Mouse (Mus musculus): ENCODE data around the gene Mtx2.

Gene Mtx2

DNA sequence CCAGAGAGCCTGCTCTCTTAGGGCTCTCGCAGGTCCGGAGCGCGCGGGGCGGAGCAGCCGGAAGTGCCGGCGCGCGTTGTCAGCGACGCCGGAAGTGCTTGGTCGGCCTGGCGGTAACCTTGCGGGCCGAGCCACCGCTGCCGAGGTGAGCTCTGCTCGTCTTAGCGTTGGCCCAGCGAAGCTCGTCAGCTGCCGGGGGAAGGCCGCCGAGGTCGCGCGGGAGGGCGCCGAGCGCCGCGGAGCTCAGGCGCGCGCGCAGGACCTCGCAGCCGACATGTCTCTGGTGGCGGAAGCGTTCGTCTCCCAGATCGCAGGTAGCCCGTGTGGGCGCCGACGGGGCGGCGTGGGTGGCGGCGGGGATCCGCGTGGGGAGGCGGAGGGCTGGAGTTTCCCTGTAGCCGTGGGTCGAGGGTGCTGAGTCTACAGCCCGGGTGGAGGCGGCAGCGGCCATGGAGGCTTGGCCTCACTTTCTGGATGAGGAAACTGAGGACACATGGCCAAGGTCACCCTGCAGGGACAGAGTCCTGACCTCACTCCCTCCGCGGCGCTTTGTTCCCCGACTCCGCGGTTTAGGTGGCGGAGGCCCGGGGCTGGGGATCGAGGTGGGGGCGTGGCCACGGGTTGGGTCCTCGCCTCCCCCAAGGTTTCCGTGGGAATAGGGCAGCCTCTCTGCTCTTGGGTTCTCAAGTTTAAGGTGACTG lies at the start of gene Mtx2:
Gene Mtx2, plus strand, starts transcription at position 74 of the 701 bp plus-strand sequence.
- peak; percentile 73 to 77 for DNase-seq

DNA sequence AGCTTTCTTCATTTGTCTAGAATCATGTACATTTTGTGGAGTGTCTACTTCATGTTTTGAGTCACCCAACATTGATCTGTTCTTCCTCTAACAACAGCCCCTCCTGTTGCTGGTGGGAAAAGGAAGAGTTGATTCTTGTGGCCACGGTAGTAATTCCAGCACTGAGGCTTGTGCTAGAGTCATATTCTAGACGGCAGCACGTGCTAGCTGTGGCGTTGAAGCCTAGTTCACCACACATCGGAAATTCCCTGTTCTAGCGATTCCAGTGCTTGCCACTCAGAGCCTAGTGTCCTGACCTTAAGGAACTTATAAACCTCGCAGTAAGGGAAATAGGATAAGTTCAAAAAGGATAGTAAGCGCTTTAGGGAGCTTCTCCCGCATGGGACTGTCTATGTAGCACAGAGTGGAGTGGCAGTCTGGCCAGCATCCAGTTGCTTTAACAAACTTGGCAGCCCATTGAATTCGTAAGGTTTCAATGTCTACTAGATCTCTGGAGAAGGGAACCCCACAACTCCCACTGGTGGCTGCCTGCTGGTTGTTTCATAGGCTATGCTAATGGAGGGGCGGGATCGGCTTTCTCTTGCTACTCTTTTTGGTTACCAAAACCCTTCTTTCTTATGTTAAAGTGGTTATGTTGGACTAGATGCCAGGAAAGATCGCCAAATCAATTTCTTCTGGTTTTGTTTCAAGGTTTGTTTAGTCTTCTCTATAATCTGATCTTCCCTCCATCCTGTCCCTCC lies 47.9 kb upstream of the Mtx2 start:
- DNase-seq: no peak

DNA sequence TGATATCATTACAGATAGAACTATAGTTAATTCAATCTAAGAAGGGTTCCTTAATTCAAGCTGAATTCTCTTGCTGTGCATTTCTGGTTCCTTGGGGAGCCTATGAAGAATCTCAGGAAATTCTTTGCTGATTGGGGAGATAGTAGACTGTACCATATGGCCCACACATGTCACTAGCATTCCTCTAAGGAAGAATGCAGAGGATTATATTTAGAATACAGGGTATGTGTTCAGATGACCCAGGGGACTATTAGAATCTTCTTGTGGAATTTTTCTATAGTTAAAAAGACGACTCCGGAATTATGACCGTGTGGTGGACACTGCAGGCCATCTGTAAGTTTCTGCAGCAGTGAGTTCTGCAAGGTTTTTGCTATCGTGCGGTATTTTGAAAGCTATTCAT lies 44.2 kb upstream of the Mtx2 start:
- no peak for DNase-seq

DNA sequence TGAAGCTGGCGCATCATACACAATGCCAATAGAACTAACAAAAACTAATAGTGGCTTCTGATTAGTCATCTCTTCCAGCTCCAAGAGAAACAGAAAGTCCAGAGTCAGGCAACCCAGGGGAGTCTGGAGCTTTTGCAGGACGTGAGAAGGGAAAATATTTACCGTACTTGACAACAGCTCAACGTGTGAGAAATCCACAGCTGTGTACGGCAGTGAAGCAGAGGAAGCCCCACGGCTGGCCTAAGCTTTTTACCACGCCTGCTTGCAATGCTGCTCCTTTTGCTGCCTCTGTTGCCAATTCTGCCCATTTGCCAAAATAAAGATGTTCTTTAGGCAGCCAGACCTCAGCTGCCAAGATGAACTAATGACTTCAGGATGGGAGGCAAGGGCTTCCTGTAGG lies 30.1 kb upstream of the Mtx2 start:
- DNase-seq: no peak

DNA sequence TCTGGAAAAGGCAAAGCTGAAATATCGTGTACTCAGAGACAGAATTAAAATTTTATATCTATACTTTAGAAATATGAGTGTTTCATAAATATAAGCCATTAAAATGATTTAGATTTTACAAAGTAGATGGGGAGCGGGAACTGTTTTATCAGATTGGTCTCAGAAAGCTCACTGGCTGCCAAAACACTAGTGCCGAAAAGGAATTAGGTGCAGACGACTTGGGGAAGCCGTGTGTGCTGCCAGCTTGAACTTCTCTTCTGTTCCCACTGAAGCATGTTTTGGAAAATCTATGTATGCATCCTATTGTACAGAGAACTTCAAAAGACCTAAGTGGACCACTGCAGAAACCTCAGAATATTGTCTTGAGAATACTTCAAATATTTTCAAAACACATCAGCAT lies 17.2 kb upstream of the Mtx2 start:
- DNase-seq: no peak

DNA sequence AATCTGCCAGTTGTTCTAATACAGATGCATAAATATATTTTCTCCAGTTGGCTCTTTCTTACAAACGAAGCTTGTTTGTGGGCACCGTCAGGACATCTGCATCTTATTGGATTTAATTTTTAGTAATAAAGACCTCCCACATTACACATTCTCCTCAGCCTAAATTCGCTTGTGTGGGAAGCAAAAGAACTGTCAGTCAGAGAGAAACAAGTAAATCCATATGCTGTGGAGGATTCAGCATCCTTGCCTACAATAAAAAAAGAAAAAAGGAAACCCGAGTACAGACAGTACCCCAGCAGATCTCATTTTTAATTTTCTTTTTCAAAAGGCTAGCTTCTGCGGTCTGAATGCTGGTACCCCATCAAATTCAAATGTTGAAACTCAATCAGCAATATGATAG lies 2.9 kb upstream of the Mtx2 start:
- no peak for DNase-seq

DNA sequence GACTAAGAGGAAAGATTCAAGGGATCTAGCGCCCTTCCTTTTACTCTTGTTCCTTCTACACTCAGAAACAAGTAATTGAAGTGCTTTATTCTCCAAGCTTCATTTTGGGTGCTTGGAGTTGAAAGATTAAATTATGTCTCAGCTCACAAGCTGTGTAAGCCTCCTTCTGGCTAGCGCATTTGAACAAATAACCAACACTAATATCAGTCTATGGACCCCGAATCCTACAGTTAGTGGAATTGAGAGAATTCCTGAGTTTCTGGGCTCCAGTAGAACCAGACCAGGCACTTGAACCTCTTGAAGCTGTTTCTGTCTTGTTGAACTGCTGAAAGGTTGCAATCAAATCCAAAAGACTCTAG lies 253 bp upstream of the Mtx2 start:
- DNase-seq: no peak

DNA sequence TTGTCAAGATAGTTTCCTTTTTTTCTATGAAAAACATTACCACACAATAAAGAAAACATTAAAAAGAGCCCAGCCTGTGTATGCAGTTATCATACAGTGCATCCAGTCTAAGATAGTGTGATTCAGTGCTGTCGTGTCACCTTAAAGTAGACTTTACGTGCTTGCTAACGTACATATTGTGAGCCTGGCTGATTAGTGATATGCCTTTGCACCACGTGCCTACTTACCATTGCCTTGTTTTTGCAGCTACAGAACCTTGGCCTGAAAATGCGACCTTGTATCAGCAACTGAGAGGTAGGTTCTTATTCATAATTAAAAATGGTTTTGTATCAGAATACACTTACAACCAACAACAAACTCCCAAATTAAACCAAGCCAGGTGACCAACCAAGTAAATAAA lies 21.4 kb downstream of the Mtx2 start:
- no peak for DNase-seq

DNA sequence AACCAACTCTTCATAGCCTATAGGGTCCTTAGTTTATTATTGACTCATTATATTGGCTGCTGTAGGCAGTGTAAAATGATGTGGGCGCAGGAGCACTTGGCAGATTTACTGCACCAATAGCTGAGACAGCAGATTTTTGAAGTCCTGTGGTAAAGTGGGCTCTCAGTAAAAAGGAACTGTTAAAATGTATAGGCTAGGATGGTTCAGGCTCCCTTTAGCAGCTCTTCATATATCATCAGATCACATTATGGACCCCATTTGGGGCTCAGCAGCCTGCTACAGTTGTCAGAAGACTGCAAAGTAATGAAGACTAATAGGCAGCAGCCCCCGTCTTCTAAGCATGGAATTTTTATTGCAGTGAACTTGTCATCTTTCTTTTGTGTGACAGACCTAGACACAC lies 21.9 kb downstream of the Mtx2 start:
- DNase-seq: no peak

DNA sequence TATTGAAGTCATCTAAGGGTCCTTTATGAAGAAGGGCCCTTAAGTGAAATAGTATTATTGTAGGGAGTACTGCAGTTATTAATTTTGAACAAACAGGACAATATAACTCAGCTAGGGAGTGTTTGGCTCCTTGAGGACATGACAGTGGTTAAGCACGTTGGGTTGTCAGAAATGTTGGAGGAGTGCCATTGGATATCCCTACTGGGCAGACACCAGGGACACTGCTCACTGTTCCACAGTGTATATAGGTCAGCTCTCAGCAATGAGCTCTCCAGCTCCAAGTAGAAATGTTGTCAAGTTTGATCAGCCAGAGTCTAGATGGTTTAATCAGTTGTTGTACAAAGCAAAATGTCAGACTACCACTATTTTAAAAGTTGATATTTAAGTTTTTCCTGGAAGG lies 24.4 kb downstream of the Mtx2 start:
- DNase-seq: no peak

DNA sequence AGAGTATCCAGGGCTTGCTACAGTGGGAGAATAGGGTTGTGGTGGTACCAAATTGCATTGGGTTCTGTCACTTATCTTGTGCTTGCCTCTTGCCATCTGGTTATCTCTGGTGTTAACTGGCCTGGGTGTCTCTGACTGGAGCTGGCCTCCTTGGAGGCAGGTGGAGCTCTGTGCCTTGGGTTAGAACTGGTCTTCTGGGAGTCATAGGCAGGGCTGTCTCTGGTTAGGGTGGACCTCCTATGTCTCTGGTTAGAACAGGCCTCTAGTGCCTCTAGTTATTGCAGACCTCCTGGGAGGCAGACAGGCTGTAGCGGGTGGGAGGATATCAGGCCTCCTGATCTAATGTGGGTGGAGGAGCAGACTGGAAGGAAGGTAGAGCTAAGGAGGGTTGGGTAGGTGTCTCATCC lies 36.5 kb downstream of the Mtx2 start:
- no peak for DNase-seq

DNA sequence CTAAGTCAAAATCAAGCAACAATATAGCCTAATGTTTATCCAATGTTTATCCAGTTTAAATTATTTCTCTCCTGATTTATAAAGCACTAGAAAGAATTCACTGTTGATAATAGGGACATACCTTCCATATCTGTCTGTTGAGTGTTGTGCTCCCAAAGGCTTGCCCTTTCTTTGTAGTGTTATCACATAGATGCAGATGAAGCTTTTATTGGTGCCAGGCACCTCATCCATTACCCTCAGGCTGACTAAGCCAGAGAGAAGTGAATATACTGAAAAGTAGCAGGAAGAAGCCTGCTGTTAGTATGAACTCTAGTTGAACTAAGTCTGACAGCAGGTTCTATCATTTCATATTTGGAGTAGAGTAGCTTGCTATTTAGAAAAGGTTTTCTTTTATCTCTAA lies 39.8 kb downstream of the Mtx2 start:
- no peak for DNase-seq

DNA sequence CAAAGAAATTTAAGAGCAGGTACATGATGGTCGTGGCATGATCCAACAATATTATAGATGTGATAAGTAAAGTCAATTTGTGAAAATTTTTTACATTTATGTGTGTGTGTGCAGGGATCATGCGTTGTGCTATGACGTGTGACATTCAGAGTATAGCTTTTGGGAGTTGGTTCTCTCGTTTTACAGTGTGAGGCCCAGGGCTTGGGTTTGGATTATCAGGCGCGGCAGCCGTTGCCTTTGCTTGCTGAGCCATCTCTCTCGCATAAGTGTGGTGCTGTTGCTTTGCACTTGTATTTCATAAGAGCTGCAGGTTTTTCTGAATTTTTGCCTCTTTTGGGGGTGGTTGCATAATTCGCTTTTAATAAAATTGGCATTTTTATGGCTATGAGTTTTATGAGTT lies 48.4 kb downstream of the Mtx2 start:
- DNase-seq: no peak

DNA sequence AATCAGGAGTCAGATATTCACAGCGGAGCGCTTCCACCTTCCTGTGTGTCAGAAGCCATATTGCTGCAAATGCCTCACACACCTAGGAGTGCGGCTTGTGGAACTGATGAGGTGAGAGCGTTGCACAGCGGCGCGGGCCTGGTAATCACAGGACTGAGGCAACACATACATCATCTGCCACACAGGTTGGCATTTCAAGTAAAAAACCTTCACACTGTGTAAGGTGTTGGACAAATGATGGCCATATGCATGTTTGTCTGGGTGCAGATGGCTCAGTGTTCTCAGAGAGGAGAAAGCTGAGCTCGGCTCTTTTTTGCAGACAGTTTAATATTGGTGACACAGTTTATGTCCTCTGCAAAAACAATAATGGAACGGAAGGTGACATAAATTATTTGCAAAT lies 58.8 kb downstream of the Mtx2 start:
- no peak for DNase-seq

DNA sequence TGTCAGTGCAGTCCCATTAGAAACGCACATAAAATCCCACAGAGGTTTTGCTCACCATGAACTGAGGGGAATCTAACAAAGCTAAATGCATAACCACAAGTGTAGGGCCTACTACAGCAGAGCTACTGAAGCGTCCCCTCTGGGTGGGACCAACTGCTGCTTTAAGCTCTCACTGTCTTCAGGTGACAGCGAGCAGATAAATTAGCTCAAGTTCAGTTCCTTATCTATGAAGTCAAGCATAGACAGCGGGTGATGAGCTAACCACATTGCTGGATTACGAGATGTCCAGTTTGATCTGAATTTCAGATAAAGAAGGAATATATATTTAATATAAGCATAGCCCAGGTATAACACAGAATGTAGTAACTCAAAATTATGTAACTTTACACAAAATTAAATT lies 66.3 kb downstream of the Mtx2 start:
- DNase-seq: no peak

DNA sequence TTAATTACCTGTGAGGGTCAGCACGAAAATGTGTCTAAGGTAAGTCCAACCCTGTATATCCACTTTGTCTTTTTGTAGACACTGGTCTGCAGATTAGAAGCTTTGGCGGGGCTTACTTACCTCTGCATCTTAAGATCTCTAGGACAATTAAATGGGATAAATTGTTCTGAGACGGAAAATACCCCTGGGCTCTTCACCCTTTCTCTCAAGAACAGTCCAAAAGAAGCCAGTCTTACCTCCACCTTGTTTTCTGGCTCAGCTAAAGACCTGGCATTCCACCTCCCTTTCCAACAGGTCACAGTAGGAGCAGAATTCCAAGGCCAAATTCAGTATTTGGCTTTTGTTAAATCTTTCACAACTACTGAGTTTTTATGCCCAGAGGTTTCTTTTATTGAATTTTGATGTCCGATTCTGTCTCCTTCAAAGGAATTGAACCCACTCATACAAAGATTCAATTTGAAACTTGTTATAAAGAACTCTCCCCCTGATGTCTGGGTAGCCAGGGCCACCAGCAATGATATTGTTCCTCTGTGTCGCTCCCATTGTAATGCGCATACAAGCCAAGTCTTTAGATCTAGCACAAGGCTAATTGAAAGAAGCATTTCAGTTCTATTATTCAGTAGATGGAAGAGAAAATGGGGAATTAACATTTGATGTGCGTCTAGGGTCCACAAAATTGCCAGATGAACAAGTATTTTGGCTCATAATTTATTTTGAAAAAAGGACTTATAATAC lies 67.4 kb downstream of the Mtx2 start:
- DNase-seq: no peak

DNA sequence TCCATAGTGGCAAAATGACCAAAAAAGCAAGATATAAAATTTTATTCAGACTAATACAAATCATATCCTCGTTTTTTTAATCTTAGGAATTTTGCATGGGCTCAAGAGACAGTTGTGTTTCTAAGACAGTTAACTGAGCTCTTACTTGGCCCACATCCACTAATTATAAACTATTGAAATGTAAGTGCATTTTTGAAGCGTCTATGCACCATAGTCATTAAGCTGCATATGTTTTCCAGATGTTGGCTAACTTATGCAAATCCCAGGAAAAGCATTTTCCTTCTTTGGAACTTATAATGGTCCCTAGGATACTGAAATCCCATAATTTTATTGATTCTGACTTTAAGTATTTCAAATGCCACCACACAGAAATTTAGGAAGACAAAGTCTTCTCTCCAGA lies 68.5 kb downstream of the Mtx2 start:
- DNase-seq: no peak

DNA sequence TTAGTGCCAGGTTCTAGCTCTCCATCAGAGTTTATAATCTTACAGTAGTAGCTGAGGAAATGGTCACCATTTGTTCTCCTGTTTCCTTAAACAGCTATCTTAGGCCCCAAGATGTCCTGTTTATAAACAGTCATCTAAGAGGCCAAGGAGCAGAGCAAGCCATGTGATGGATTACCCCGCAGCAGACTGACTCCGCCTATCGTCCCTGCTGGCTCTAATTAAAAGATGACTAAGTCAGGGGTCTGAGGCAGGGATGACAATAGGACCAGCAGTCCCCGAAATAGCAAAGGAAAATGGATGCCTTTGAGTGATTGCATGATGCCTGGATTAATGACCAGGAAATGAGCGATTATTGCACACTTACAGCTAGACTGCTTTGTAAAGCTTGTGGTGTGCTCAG lies 74.4 kb downstream of the Mtx2 start:
- DNase-seq: no peak

DNA sequence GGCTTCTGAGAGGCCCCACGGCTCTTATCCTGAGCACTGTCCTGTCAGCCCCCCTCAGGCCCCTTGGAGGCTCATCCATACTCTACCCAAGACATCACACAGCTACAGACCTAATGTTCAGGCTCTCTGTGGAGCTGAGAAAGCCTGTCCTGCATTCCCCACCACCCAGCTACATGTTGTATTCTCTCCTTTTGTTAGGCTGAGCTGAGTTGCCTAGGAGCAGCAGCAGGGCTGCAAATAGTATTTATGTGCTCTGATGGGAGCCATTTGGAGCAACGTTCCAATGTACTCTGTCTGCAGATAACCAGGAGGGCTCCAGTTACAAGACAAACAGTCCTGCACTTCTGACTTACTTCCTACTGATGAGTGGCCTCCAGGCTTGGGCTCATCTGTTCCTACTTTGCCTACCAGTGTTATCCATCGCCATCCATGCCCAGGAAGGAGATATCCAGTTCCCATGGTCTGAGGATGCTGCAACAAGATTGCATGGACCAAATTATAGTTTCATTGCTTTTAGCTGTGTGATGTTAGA lies 76.2 kb downstream of the Mtx2 start:
- DNase-seq: no peak

DNA sequence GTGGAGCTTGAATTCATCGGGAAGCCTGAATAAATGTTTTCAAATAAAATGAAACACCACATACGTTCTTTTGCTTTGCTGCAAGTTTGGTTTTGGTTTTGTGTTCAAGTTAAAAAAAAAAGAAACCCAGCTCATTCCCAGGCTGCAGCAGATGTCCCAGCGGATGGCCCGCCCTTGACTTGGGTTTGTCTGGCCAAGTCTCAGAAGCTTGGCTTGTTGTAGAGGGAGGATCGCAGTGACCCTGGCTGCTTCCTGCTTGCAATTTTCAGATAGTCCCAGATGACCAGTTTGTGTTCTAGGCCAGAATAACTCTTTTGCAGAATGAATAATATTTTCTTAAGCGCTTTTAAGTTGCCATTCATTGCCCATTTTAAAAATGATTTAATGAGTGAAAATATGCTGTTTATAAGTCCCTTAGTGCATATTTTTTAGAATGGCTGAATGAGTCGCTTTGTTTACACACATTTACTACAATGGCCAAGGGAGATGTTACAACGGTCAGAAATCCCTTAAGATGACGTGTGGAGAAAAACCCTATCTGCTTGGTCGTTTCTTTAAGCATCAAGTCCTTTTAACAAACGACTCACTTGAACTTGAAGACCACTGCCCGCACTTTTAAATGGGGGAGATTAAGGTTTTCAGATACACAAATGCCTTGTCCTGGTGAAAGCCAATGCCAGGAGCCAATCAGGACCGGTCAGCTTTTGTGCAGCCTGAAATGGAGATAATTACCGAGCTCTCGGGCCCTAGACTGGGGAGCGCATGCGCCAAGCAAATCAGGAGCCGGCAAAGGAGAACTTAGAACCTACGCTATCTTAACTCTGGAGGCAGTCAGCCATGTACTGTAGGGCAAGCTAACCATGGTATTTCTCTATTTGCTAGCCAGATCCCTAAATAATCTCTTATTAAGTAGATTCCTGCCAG lies 82.0 kb downstream of the Mtx2 start:
- DNase-seq: no peak

DNA sequence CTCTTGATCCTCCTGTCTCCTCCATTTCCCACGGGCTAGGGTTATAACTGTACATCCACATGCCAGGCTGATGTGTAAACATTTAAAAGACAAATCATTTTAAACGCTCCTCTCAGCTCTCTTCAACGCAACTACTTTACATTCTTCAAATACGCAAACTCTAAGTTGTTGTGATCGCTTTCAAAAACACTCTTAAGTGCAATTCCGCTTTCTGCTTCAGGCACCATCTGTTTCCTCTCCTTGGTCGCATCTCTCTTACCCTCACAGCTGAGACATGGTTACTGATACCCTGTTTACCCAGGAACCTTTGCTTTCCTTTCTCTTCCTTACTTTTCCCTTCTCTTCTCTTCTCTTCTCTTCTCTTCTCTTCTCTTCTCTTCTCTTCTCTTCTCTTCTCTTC lies 86.4 kb downstream of the Mtx2 start:
- DNase-seq: no peak

DNA sequence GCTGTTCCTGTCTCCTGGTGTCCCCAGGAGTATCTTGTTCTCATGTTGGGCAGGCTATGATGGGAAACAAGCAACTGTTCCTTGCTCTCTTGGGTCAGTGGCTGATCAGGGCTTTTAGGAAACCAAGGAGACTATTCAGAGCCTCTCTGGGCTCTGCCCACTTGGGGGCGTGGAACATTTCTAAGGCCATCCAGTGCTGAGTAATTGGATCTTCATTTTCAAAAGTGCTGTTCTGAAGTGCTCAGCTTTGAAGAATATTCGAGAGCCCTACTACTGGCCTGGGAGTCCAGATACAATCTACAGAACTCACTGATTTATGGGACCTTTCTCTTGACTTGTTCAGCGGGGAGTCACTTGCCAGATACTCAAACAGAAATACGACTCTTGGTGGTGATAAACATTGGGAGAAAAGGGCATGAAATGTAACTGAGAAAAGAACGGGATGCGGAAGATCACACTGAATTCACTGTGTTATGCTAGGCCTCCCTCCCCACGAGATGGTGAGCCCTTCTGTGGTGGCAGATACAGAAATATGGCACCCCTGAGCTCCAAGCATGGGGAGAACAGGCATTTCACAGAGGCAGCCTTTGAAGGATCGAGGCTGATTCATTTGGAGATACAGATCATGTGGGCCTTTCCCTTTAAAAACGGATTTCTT lies 92.4 kb downstream of the Mtx2 start:
- DNase-seq: no peak

Measured in B cell, adult 2 months (primary cell).